Mouse (Mus musculus) midbrain, embryonic 13.5 days (tissue): ENCODE data around the gene Ubc. TPM values are rescaled to one million over a fixed set of nuclear protein-coding genes. Genes with fewer than 3 reads are reported as not detected.

Source experiments
- ATAC-seq: fragments of 200-750 bp; cut with Nextera tagmentation; 2 replicates; pipeline ENCODE4 v1.8.0; 2017; ENCODE audit warnings: mild to moderate bottlenecking, moderate TSS enrichment, moderate library complexity
- H3K27ac ChIP-seq: fragments of 300-500 bp; sonication (generic); 2 replicates; pipeline ENCODE4 v1.5.1; 2015; ENCODE audit warnings: inconsistent platforms, mild to moderate bottlenecking, moderate library complexity
- H3K27me3 ChIP-seq: fragments of 300-500 bp; sonication (generic); 2 replicates; pipeline ENCODE4 v1.6.1; 2015; ENCODE audit warnings: mild to moderate bottlenecking, inconsistent platforms
- H3K36me3 ChIP-seq: fragments of 300-500 bp; sonication (generic); 2 replicates; pipeline ENCODE4 v1.6.1; 2015; ENCODE audit warnings: mild to moderate bottlenecking, inconsistent platforms
- H3K4me1 ChIP-seq: fragments of 300-500 bp; sonication (generic); replicated peaks from 2 replicates; pipeline ENCODE4 v1.6.1; 2015; ENCODE audit warnings: inconsistent platforms
- H3K4me2 ChIP-seq: fragments of 300-500 bp; sonication (generic); replicated peaks from 2 replicates; pipeline ENCODE4 v1.6.1; 2015; ENCODE audit warnings: moderate library complexity, mild to moderate bottlenecking, inconsistent platforms
- H3K4me3 ChIP-seq: fragments of 300-500 bp; sonication (generic); replicated peaks from 2 replicates; pipeline ENCODE4 v1.5.1; 2015; ENCODE audit warnings: mild to moderate bottlenecking, inconsistent platforms
- H3K9ac ChIP-seq: fragments of 300-500 bp; sonication (generic); replicated peaks from 2 replicates; pipeline ENCODE4 v1.6.1; 2015; ENCODE audit warnings: mild to moderate bottlenecking, inconsistent platforms
- H3K9me3 ChIP-seq: fragments of 300-500 bp; sonication (generic); 2 replicates; pipeline ENCODE4 v1.6.1; 2016; ENCODE audit warnings: mild to moderate bottlenecking, inconsistent platforms
- WGBS: fragments of 180-500 bp; shearing (Covaris S2); methylation state at CpG from one replicate; pipeline ENCODE4 v1.1.7; 2015; 5-methylcytosine and 5-hydroxymethylcytosine counted together
- polyA plus RNA-seq: library from polyadenylated mRNA; unstranded; fragments of >200 nt; fragmentation: Nextera tagmentation; extraction: Ambion mirVana; gene quantifications from 2 replicates; pipeline ENCODE4 v1.2.1, GENCODE M21; 2015

Ubc gene
- polyA plus RNA-seq, 1 experiment from 2014 or later = 1,275 TPM

DNA sequence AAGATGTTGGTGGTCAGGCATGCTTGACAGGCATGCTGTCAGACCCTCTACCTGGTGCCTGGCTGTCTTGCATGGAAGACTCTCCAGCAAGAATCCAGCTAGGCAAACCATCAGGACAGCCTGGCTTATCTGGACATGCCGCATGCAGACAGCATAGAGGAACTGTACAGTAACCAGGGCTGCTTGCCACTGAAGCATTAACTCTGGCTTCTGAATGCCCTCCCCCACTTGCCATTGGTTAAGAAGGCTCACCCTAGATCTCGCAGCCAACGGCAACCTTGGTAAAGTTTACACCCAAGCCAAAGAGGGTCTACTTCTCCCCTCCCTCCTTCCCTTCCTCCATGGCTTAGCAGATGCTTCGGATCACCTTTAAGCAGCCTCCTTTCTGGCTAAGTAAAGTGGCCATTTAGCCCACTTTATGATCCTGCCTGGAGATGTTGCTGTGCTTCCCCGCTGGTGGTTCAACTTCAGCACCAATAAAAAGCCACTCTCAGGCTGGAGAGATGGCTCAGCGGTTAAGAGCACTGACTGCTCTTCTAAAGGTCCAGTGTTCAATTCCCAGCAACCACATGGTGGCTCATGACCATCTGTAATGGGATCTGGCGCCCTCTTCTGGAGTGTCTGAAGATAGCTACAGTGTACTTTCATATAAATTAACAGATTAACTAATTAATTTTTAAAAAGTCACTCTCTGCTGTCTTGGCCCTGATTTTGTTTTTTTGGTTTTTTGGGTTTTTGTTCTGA lies 18.9 kb downstream of the Ubc start:
- H3K27ac ChIP-seq = no peak overlapping the region
- no peak overlapping the region for H3K4me2 ChIP-seq
- H3K4me3 ChIP-seq = no peak overlapping the region
- no peaks in the 10 kb centered on the region for H3K27me3 ChIP-seq
- ATAC-seq = no peak
- no peaks in the 10 kb centered on the region for H3K36me3 ChIP-seq
- H3K9ac ChIP-seq = no peak overlapping the region
- H3K4me1 ChIP-seq = no peaks in the 10 kb centered on the region
- WGBS = 75% methylated on average over 7 of the region's 7 CpGs
- H3K9me3 ChIP-seq = 0 out of 2 replicates have a peak, but pooled peaks cover 5% of the 10 kb centered on the region

DNA sequence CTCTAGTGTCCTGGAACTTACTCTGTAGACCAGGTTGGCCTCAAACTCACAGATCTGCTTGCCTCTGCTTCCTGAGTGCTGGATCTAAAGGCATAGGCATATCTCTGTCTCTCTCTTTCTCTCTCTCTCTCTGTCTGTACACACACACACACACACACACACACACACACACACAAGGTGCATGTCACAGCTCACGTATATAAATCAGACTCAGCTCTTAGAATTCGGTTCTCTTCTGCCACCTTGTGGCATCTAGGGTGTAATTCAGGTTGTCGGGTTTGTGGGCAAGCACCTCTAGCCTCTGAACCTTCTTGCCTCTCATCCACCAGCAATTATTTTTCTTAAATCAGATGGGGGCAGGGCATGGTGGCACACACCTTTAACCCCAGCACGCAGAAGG lies 21.4 kb downstream of the Ubc start:
- Histone ChIP-seq H3K4me2 (no peak overlapping the region), H3K27ac (no peak overlapping the region), H3K9me3 (0 out of 2 replicates have a peak, but pooled peaks cover 5% of the 10 kb centered on the region), H3K4me3 (no peak overlapping the region), H3K27me3 (no peaks in the 10 kb centered on the region), H3K4me1 (no peaks in the 10 kb centered on the region), H3K9ac (no peak overlapping the region), H3K36me3 (no peaks in the 10 kb centered on the region)
- WGBS = under 1% methylated on average over 4 of the region's 4 CpGs
- peak; percentile 11; the same call in 1 of the 2 replicates for ATAC-seq

DNA sequence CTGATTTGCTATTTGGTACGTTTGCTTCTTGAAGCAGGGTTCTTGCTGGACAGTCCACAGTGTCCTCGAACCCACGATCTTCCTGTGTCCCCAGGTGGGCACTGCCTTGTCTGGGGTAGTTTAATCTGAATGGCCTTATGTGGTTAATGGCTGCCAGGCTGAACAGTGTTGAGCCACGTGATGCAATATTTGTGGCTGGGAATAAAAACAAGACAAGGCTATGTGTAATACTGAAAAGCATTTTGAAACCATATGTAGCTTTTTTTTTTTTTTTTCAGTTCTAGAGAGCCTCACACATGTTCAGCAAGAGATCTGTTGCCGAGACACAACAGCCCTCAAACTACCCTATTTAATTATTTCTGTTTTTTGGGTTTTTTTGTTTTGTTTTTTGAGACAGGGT lies 21.8 kb downstream of the Ubc start:
- H3K9me3 ChIP-seq = 0 out of 2 replicates have a peak, but pooled peaks cover 5% of the 10 kb centered on the region
- no peak overlapping the region for H3K4me2 ChIP-seq
- H3K9ac ChIP-seq = no peak overlapping the region
- H3K36me3 ChIP-seq = no peaks in the 10 kb centered on the region
- ATAC-seq = no peak
- no peaks in the 10 kb centered on the region for H3K4me1 ChIP-seq
- 76% methylated on average over 5 of the region's 5 CpGs for WGBS
- no peak overlapping the region for H3K4me3 ChIP-seq
- H3K27me3 ChIP-seq = no peaks in the 10 kb centered on the region
- H3K27ac ChIP-seq = no peak overlapping the region

DNA sequence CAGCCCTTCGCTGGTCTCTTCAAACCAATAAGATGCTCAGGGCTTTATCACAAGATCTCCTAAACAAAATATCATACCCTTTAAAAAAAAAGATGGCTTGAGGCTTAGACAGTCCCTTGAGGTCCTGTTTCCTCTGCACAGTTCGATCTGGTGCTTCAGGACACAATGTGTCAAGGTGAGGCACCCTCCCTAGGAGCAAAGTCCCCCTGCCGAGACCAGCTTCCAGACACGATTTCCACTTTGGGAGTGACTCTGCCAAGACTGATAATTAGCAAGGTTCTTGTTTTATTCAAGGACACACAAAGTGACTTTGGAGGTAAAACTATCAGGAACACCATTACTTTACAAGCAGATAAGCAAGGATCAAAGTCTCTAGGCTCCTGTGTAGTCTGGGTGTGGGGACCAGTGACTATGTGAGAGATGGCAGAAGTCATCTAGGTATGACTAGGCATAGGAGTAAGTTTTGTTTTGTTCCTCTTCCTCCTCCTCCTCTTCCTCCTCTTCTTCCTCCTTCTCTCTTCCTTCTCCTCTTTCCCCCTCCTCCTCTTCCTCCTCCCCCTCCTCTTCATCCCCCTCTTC lies 25.1 kb downstream of the Ubc start:
- H3K4me1 ChIP-seq = no peaks in the 10 kb centered on the region
- no peak overlapping the region for H3K4me2 ChIP-seq
- no peaks in the 10 kb centered on the region for H3K36me3 ChIP-seq
- WGBS = 80% methylated on average over 4 of the region's 4 CpGs
- H3K27ac ChIP-seq = no peak overlapping the region
- H3K9ac ChIP-seq = no peak overlapping the region
- no peak overlapping the region for H3K4me3 ChIP-seq
- no peak for ATAC-seq
- H3K9me3 ChIP-seq = no peaks in the 10 kb centered on the region
- no peaks in the 10 kb centered on the region for H3K27me3 ChIP-seq

DNA sequence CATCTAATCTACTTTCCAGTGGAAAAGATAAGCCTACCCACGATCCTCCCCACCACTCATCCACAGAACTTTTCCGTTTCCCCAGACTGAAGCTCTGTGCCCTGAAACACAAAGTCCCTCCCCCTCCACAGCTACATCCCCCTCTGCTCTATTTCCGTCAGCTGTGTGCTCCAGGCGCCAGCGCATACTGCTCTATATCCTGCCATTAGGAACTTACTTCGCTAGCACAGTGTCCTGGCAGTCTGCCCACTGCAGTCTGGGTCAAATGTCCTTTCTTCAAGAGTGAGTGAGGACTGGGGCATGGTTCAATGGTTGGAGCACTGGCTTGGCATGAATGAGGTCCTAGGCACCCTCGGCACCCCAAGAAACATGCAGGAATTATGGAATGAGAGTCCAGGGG lies 26.1 kb downstream of the Ubc start:
- H3K4me2 ChIP-seq = no peak overlapping the region
- ATAC-seq = no peak
- no peaks in the 10 kb centered on the region for H3K27me3 ChIP-seq
- H3K4me1 ChIP-seq = no peaks in the 10 kb centered on the region
- no peak overlapping the region for H3K4me3 ChIP-seq
- no peaks in the 10 kb centered on the region for H3K9me3 ChIP-seq
- no peak overlapping the region for H3K27ac ChIP-seq
- no peaks in the 10 kb centered on the region for H3K36me3 ChIP-seq
- 85% methylated on average over 7 of the region's 7 CpGs for WGBS
- H3K9ac ChIP-seq = no peak overlapping the region

DNA sequence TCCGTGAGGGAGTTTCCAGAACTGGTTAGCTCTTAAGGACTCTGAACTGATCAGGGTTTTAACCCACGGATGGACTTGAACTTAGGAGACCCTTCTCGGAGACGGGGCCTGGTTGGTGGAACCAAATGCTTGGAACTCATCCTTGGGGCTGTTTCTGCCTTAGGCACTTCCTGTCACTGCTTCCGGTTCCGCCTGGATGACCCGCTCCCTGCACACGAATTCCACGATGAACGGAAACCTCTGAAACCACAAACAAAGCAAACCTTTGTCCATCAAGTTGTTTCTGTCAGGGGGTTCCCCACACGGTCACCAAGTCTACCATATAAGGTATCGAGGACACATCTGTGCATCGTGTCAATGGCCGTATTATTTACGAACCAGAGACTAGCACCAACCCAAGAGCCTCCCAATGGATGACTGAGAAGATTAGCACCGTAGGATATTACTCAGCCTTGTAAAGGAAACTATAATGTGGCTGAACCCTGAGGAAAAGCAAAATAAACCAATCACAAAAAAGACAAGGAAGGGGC lies 29.0 kb downstream of the Ubc start:
- Histone ChIP-seq H3K4me1 (no peaks in the 10 kb centered on the region), H3K9ac (no peak overlapping the region), H3K9me3 (no peaks in the 10 kb centered on the region), H3K27me3 (no peaks in the 10 kb centered on the region), H3K4me3 (no peak overlapping the region), H3K4me2 (no peak overlapping the region), H3K27ac (no peak overlapping the region), H3K36me3 (no peaks in the 10 kb centered on the region)
- no peak for ATAC-seq
- WGBS = 72% methylated on average over 16 of the region's 16 CpGs

DNA sequence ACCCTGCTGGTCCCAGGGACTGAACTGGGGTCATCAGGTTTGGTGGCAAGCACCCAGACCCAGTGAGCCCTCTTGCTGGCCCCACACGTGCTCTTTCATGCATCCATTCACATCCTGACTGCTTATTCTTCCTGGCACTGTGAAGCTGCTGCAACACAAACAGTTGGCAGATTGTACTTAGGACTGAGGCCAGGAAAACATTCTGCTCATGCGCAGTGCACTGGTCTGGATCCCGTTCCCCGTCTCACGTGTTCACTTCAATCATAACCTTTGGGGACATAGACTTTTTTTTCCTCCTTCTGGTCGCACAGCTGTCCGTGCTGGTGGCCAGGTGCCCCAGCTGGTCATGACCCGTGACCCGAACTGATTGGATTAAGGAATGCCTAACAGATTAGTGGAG lies 29.4 kb downstream of the Ubc start:
- Histone ChIP-seq H3K36me3 (no peaks in the 10 kb centered on the region), H3K4me3 (no peak overlapping the region), H3K27ac (no peak overlapping the region), H3K4me1 (no peaks in the 10 kb centered on the region), H3K4me2 (no peak overlapping the region), H3K9me3 (no peaks in the 10 kb centered on the region), H3K27me3 (no peaks in the 10 kb centered on the region), H3K9ac (no peak overlapping the region)
- WGBS = 49% methylated on average over 9 of the region's 9 CpGs
- no peak for ATAC-seq

DNA sequence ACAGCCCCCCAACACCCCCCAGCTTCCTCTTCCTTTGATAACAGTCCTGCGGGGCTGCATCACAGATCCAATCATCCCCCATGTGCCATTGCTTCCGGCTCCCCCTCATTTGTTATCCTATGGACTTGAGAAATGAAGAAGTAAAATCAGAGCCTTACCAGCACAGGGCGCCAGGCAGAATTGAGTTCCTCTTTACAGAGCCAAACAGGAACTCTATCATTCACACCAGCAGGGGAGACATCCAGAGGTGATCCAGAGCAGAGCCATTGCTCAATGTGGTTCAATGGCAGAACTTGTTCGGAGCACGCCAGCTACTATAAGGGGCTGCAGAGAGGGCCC lies 31.8 kb downstream of the Ubc start:
- WGBS = 85% methylated on average over 5 of the region's 5 CpGs
- no peaks in the 10 kb centered on the region for H3K36me3 ChIP-seq

DNA sequence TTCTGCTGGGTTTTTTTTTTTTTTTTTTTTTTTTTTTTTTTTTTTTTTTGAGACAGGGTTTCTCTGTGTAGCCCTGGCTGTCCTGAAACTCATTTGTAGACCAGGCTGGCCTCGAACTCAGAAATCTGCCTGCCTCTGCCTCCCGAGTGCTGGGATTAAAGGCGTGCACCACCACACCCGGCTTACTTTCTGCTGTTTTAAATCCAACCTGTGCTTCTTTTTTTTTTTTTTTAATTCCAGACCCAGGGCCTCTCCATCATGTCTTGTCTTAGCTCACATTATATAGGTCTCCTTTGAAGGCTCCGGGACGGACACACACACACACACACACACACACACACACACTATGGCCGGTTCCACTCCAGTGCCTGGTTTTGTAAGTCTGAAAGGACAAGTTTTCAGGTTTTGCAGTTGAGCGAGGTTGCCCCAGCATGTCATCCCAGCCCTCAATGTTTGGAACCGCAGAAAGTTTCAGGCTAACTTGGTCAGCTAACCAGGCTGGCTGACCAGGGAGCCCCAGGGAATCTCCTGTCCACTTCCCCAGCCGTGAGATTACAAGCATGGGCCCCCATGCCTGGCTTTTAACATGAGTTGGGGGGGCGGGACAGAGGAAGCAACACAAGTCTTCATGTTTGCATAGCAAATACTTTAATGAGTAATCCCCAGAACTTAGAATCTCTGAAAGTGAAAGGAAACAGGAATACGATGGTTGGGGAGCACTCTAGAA lies 32.3 kb downstream of the Ubc start:
- ATAC-seq = no peak
- H3K4me2 ChIP-seq = no peak overlapping the region
- no peak overlapping the region for H3K9ac ChIP-seq
- no peaks in the 10 kb centered on the region for H3K36me3 ChIP-seq
- 0 out of 2 replicates have a peak, but pooled peaks cover 6% of the 10 kb centered on the region for H3K4me1 ChIP-seq
- H3K4me3 ChIP-seq = no peak overlapping the region
- H3K9me3 ChIP-seq = no peaks in the 10 kb centered on the region
- 78% methylated on average over 12 of the region's 12 CpGs for WGBS
- H3K27ac ChIP-seq = no peak overlapping the region
- H3K27me3 ChIP-seq = no peaks in the 10 kb centered on the region

More for the DNA sequence above, 31.8 kb downstream of the Ubc start:
- no peak overlapping the region for H3K9ac ChIP-seq
- ATAC-seq = no peak
- no peaks in the 10 kb centered on the region for H3K27me3 ChIP-seq
- H3K4me2 ChIP-seq = no peak overlapping the region
- no peaks in the 10 kb centered on the region for H3K9me3 ChIP-seq
- H3K27ac ChIP-seq = no peak overlapping the region
- H3K4me3 ChIP-seq = no peak overlapping the region
- 0 out of 2 replicates have a peak, but pooled peaks cover 6% of the 10 kb centered on the region for H3K4me1 ChIP-seq

DNA sequence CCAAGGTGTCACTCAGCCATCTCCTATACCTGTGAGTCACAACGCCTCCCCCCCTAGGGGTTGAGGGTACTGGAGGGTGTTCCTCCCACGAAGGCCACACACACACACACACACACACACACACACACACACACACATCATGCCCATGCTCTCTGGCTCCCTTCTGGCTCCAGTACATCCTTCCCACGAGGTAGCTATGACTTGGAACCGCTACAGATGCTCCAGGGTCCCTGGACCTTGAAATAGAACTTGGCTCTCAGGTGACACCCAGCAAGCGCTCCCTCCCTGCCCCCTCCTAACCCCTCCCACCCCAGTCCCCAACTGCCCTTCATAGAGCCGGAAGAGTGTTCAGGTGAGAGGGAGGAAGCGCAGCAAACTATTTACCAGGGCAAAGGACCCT lies 34.4 kb downstream of the Ubc start:
- Histone ChIP-seq H3K36me3 (no peaks in the 10 kb centered on the region), H3K27me3 (no peaks in the 10 kb centered on the region), H3K27ac (no peak overlapping the region), H3K9me3 (no peaks in the 10 kb centered on the region), H3K4me2 (no peak overlapping the region), H3K9ac (no peak overlapping the region), H3K4me1 (0 out of 2 replicates have a peak, but pooled peaks cover 6% of the 10 kb centered on the region), H3K4me3 (no peak overlapping the region)
- WGBS = 52% methylated on average over 7 of the region's 7 CpGs
- no peak for ATAC-seq

DNA sequence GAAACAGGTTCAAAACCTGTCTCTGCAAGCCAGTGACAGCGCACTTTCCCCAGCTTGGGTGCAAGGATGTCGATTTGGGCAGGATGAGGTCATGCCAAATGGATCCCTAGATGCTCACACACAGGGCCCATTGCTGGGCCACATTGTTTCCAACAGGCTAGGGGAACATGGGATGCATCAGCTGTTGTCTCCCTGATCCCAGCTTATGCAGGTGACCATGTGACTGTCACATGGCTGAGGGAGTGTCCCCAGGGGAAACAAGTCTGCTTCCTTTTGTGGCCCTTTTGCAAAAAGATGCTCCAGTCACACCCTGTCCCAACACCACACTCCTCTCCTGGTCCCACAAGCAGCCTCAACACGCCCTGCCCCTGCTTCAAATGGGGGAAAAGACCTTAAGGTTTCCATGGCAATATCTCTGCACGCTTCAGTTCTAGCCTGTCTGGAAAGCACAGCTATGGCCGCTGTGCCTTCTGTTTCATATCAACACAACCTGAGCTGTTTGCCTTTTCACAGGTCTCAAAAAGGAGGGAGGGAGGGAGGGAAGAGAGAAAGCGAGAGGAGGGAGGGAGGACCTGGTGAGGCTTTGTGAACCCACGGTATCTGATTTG lies 35.0 kb downstream of the Ubc start:
- ATAC-seq = no peak
- 57% methylated on average over 7 of the region's 7 CpGs for WGBS
- Histone ChIP-seq H3K27ac (no peak overlapping the region), H3K36me3 (no peaks in the 10 kb centered on the region), H3K9me3 (no peaks in the 10 kb centered on the region), H3K4me1 (0 out of 2 replicates have a peak, but pooled peaks cover 6% of the 10 kb centered on the region), H3K4me3 (no peak overlapping the region), H3K27me3 (no peaks in the 10 kb centered on the region), H3K4me2 (no peak overlapping the region), H3K9ac (no peak overlapping the region)
